Mouse (Mus musculus) MEL (cell line): ENCODE data around the gene Syne4. TPM values are rescaled to one million over a fixed set of nuclear protein-coding genes. Genes with fewer than 3 reads are reported as not detected.

Experiments
- DNase-seq: peaks from one replicate; pipeline ENCODE4 v3.0.0; 2011; ENCODE audit warnings: low read depth, low spot score
- H3K27ac ChIP-seq: 2 replicates; pipeline ENCODE4 v1.5.1; 2012; ENCODE audit warnings: low read depth, mild to moderate bottlenecking, control low read depth, low read length, moderate library complexity; ENCODE audit not compliant: control insufficient read depth
- H3K27me3 ChIP-seq, 2 experiments: fragments of 150-350 bp in 1 of 2; sonication (generic) in 1 of 2; 2 replicates each; pipeline ENCODE4 v1.6.1; 2012; ENCODE audit warnings: low read length in 2 of 2, mild to moderate bottlenecking in 2 of 2, improper control_type of control experiment in 1 of 2, moderate library complexity in 1 of 2; ENCODE audit not compliant: insufficient read depth in 2 of 2, control insufficient read depth in 1 of 2
- H3K36me3 ChIP-seq, 2 experiments: 2 replicates each; pipeline ENCODE4 v1.6.1; 2012 to 2014; ENCODE audit warnings: low read length in 2 of 2, improper control_type of control experiment in 1 of 2, inconsistent platforms in 1 of 2, mild to moderate bottlenecking in 1 of 2; ENCODE audit not compliant: insufficient read depth in 2 of 2, control insufficient read depth in 1 of 2
- H3K4me1 ChIP-seq, 2 experiments: fragments of 150-350 bp in 1 of 2; sonication (generic) in 1 of 2; 2 replicates each; pipeline ENCODE4 v1.6.1; 2012; ENCODE audit warnings: low read length in 2 of 2, improper control_type of control experiment in 1 of 2, mild to moderate bottlenecking in 1 of 2; ENCODE audit not compliant: insufficient read depth in 2 of 2, control insufficient read depth in 1 of 2
- H3K4me3 ChIP-seq, 2 experiments: fragments of 150-350 bp in 1 of 2; sonication (generic) in 1 of 2; 2 replicates each; pipeline ENCODE4 v1.5.1; 2012; ENCODE audit warnings: low read depth in 2 of 2, low read length in 2 of 2, mild to moderate bottlenecking in 2 of 2, moderate library complexity in 2 of 2, control low read depth in 1 of 2, improper control_type of control experiment in 1 of 2; ENCODE audit not compliant: control insufficient read depth in 1 of 2, insufficient read depth in 1 of 2
- H3K79me2 ChIP-seq: 2 replicates; pipeline ENCODE4 v1.6.1; 2012; ENCODE audit warnings: mild to moderate bottlenecking, low read length, moderate library complexity; ENCODE audit not compliant: control insufficient read depth, poor library complexity, insufficient read depth
- H3K9ac ChIP-seq: 2 replicates; pipeline ENCODE4 v1.6.1; 2012; ENCODE audit warnings: low read depth, mild to moderate bottlenecking, control low read depth, low read length, moderate library complexity; ENCODE audit not compliant: control insufficient read depth, poor library complexity, severe bottlenecking
- H3K9me3 ChIP-seq: fragments of 150-350 bp; sonication (generic); replicated peaks from 2 replicates; pipeline ENCODE4 v1.6.1; 2012; ENCODE audit warnings: mild to moderate bottlenecking, low read length, improper control_type of control experiment, moderate library complexity; ENCODE audit not compliant: insufficient read depth
- BHLHE40 ChIP-seq: IDR thresholded peaks from 2 replicates; pipeline ENCODE4 v1.6.1; 2012; ENCODE audit warnings: low read depth, mild to moderate bottlenecking, inconsistent platforms, low read length, improper control_type of control experiment, borderline replicate concordance
- CTCF ChIP-seq, 3 experiments: IDR thresholded peaks in 2 of 3; conservative IDR thresholded peaks in 1 of 3; 2 replicates each; pipeline ENCODE4 v1.5.1; 2011 to 2012; ENCODE audit warnings: low read length in 3 of 3, low read depth in 2 of 3, mild to moderate bottlenecking in 2 of 3, improper control_type of control experiment in 1 of 3, inconsistent platforms in 1 of 3, mixed read lengths in 1 of 3, moderate library complexity in 1 of 3; ENCODE audit not compliant: control insufficient read depth in 1 of 3, insufficient read depth in 1 of 3, poor library complexity in 1 of 3, severe bottlenecking in 1 of 3
- ELF1 ChIP-seq: IDR thresholded peaks from 2 replicates; pipeline ENCODE4 v1.6.1; 2014; ENCODE audit warnings: low read depth, mild to moderate bottlenecking, inconsistent platforms, low read length, improper control_type of control experiment, moderate library complexity
- ETS1 ChIP-seq: IDR thresholded peaks from 2 replicates; pipeline ENCODE4 v1.6.1; 2012; ENCODE audit warnings: low read depth, mild to moderate bottlenecking, inconsistent platforms, low read length, improper control_type of control experiment, moderate library complexity
- GABPA ChIP-seq: IDR thresholded peaks from 2 replicates; pipeline ENCODE4 v1.6.1; 2012; ENCODE audit warnings: low read depth, mild to moderate bottlenecking, inconsistent platforms, low read length, improper control_type of control experiment, moderate library complexity
- HCFC1 ChIP-seq: IDR thresholded peaks from 2 replicates; pipeline ENCODE4 v1.6.1; 2012; ENCODE audit warnings: low read depth, mild to moderate bottlenecking, inconsistent platforms, low read length, improper control_type of control experiment, moderate library complexity
- MAFK ChIP-seq: IDR thresholded peaks from 2 replicates; pipeline ENCODE4 v1.6.1; 2011; ENCODE audit warnings: low read depth, mild to moderate bottlenecking, low read length, improper control_type of control experiment, borderline replicate concordance
- MAX ChIP-seq: IDR thresholded peaks from 2 replicates; pipeline ENCODE4 v1.6.1; 2011; ENCODE audit warnings: low read length, improper control_type of control experiment
- MXI1 ChIP-seq: IDR thresholded peaks from 2 replicates; pipeline ENCODE4 v1.6.1; 2011; ENCODE audit warnings: mild to moderate bottlenecking, low read depth, low read length, improper control_type of control experiment
- MYC ChIP-seq: IDR thresholded peaks from 2 replicates; pipeline ENCODE4 v1.6.1; 2011; ENCODE audit warnings: low read depth, mild to moderate bottlenecking, low read length, improper control_type of control experiment, moderate library complexity
- NRF1 ChIP-seq: IDR thresholded peaks from 2 replicates; pipeline ENCODE4 v1.6.1; 2014; ENCODE audit warnings: low read depth, mild to moderate bottlenecking, inconsistent platforms, low read length, improper control_type of control experiment, moderate library complexity; ENCODE audit not compliant: poor library complexity, insufficient read depth, severe bottlenecking
- POLR2AphosphoS2 ChIP-seq: IDR thresholded peaks from 2 replicates; pipeline ENCODE4 v1.6.1; 2011; ENCODE audit warnings: low read length, improper control_type of control experiment
- RCOR1 ChIP-seq: IDR thresholded peaks from 2 replicates; pipeline ENCODE4 v1.6.1; 2012; ENCODE audit warnings: low read depth, mild to moderate bottlenecking, inconsistent platforms, low read length, improper control_type of control experiment
- SIN3A ChIP-seq: IDR thresholded peaks from 2 replicates; pipeline ENCODE4 v1.6.1; 2012; ENCODE audit warnings: low read length, improper control_type of control experiment, inconsistent platforms
- SMC3 ChIP-seq: IDR thresholded peaks from 2 replicates; pipeline ENCODE4 v1.6.1; 2011; ENCODE audit warnings: low read depth, low read length, improper control_type of control experiment
- TAL1 ChIP-seq: IDR thresholded peaks from 2 replicates; pipeline ENCODE4 v1.6.1; 2012; ENCODE audit warnings: mild to moderate bottlenecking, inconsistent platforms, low read length, moderate library complexity, mixed read lengths
- TBP ChIP-seq: IDR thresholded peaks from 2 replicates; pipeline ENCODE4 v1.8.0; 2011; ENCODE audit warnings: low read depth, low read length, improper control_type of control experiment
- TCF12 ChIP-seq: IDR thresholded peaks from 2 replicates; pipeline ENCODE4 v1.6.1; 2014; ENCODE audit warnings: low read depth, mild to moderate bottlenecking, inconsistent platforms, low read length, improper control_type of control experiment, moderate library complexity
- USF1 ChIP-seq: IDR thresholded peaks from 2 replicates; pipeline ENCODE4 v1.6.1; 2014; ENCODE audit warnings: low read depth, mild to moderate bottlenecking, inconsistent platforms, low read length, improper control_type of control experiment, moderate library complexity
- USF2 ChIP-seq, 2 experiments: IDR thresholded peaks; 2 replicates each; pipeline ENCODE4 v1.6.1; 2011 to 2012; ENCODE audit warnings: improper control_type of control experiment in 2 of 2, low read length in 2 of 2, borderline replicate concordance in 1 of 2, inconsistent platforms in 1 of 2, low read depth in 1 of 2, mild to moderate bottlenecking in 1 of 2; ENCODE audit not compliant: insufficient read depth in 1 of 2
- ZKSCAN1 ChIP-seq: IDR thresholded peaks from 2 replicates; pipeline ENCODE4 v1.6.1; 2012; ENCODE audit warnings: low read depth, mild to moderate bottlenecking, inconsistent platforms, low read length, improper control_type of control experiment, moderate library complexity
- ZMIZ1 ChIP-seq: IDR thresholded peaks from 2 replicates; pipeline ENCODE4 v1.6.1; 2012; ENCODE audit warnings: low read depth, mild to moderate bottlenecking, inconsistent platforms, low read length, improper control_type of control experiment, moderate library complexity
- polyA plus RNA-seq, 2 experiments: library from polyadenylated mRNA; stranded (reverse) in 1 of 2; unstranded in 1 of 2; fragments of >175 nt in 1 of 2; fragments of >200 nt in 1 of 2; gene quantifications; 2 replicates each; pipeline versions ENCODE4 v1.2.1 to v1.2.4; 2012; ENCODE audit warnings: low replicate concordance in 2 of 2, low read depth in 1 of 2; ENCODE audit not compliant: insufficient read length in 2 of 2, insufficient read depth in 1 of 2, missing spikeins in 1 of 2
- total RNA-seq: library from RNA; depleted of rRNA; stranded (reverse); fragments of 300-350 nt; gene quantifications from 2 replicates; pipeline ENCODE4 v1.2.3, GENCODE M21; 2012

Syne4 gene
- total and polyA plus RNA-seq, 3 experiments = 0.31 to 0.82 TPM; not detected in 1

GRCm38 (mm10) chr7:30280670-30281138 lies 33.9 kb upstream of the Syne4 start:
- Histone ChIP-seq H3K27ac (peak overlapping the region; percentile 96), H3K27me3 (no peaks in the 10 kb centered on the region), H3K9ac (peak overlapping the region; percentile 71), H3K4me1 (peaks cover 0 to 8% of the 10 kb centered on the region in 2 experiments; a peak in 1 of 4 replicates), H3K36me3 (peaks cover 0 to 11% of the 10 kb centered on the region in 2 experiments; a peak in 2 of 4 replicates), H3K9me3 (no peaks in the 10 kb centered on the region), H3K79me2 (peaks cover 10% of the 10 kb centered on the region), H3K4me3 (peak overlapping the region; percentile 71 to 80)
- TF ChIP-seq MXI1 = peak; percentile 83; the same call in 1 of the 2 replicates
- no peak for TF ChIP-seq GABPA
- TF ChIP-seq TAL1 = no peak
- TF ChIP-seq MYC = peak; percentile 79
- peak; percentile 79; the same call in 1 of the 2 replicates for TF ChIP-seq BHLHE40
- no peak for TF ChIP-seq ZKSCAN1
- TF ChIP-seq CTCF (IDR thresholded peaks at IDR 0.05 in 2 of 3, conservative IDR thresholded peaks at IDR 0.05 in 1 of 3; ENCODE audit: control insufficient read depth in 1 of 3, insufficient read depth in 1 of 3, low read depth in 2 of 3, low read length in 3 of 3, poor library complexity in 1 of 3, severe bottlenecking in 1 of 3) = no peak
- TF ChIP-seq USF2 (IDR thresholded peaks at IDR 0.05; ENCODE audit: borderline replicate concordance in 1 of 2, insufficient read depth in 1 of 2, low read depth in 1 of 2, low read length in 2 of 2) = peak; percentile 54 to 88; a peak in 3 of 4 replicates
- no peak for TF ChIP-seq TBP
- TF ChIP-seq HCFC1 = no peak
- no peak for TF ChIP-seq SMC3
- TF ChIP-seq MAFK = peak; percentile 67; the same call in 1 of the 2 replicates
- TF ChIP-seq POLR2AphosphoS2 = no peak
- TF ChIP-seq MAX = peak; percentile 99
- peak; percentile 74 for TF ChIP-seq NRF1
- peak; percentile 98 for TF ChIP-seq USF1
- peak; percentile 23 for TF ChIP-seq SIN3A
- 0 out of 2 replicates have a peak, but pooled peaks have one; percentile 32 for TF ChIP-seq TCF12
- DNase-seq = peak; percentile 94

- peaks cover 10% of the 10 kb centered on the region for H3K79me2 ChIP-seq
- H3K27me3 ChIP-seq = no peaks in the 10 kb centered on the region
- H3K27ac ChIP-seq = peak overlapping the region; percentile 96
- peaks cover 0 to 11% of the 10 kb centered on the region in 2 experiments; a peak in 2 of 4 replicates for H3K36me3 ChIP-seq
- H3K9me3 ChIP-seq = no peaks in the 10 kb centered on the region
- TF ChIP-seq TBP (peak; percentile 74; the same call in 1 of the 2 replicates), ELF1 (0 out of 2 replicates have a peak, but pooled peaks have one; percentile 1), ZMIZ1 (no peak), ETS1 (0 out of 2 replicates have a peak, but pooled peaks have one; percentile 4), MYC (0 out of 2 replicates have a peak, but pooled peaks have one; percentile 54), USF2 (IDR thresholded peaks at IDR 0.05; ENCODE audit: borderline replicate concordance in 1 of 2, insufficient read depth in 1 of 2, low read depth in 1 of 2, low read length in 2 of 2) (no peak), RCOR1 (no peak), USF1 (no peak), HCFC1 (no peak), MAX (no peak)
- H3K4me3 ChIP-seq = peak overlapping the region; percentile 71 to 80
- peak; percentile 68 for DNase-seq
- peaks cover 0 to 8% of the 10 kb centered on the region in 2 experiments; a peak in 1 of 4 replicates for H3K4me1 ChIP-seq
- peak overlapping the region; percentile 71 for H3K9ac ChIP-seq
These were observed 33.1 kb upstream of the Syne4 start for GRCm38 (mm10) chr7:30281522-30281921.
